Mouse (Mus musculus) limb, embryonic 12.5 days (tissue): ENCODE measurements around the gene Adam33. TPM values are rescaled to one million over a fixed set of nuclear protein-coding genes. Genes with fewer than 3 reads are reported as not detected.
"Not testable (repeated sequence)": the region's sequence is repeated elsewhere in the genome, so short reads cannot be mapped to it uniquely, and the experiment has no call there.

Experiments
- ATAC-seq: fragments of 200-750 bp; cut with Nextera tagmentation; 2 replicates; pipeline ENCODE4 v1.8.0; 2017; ENCODE audit warnings: low read depth, moderate TSS enrichment; ENCODE audit not compliant: insufficient number of reproducible peaks, insufficient read depth, low FRiP score, low TSS enrichment
- H3K27ac ChIP-seq: fragments of 300-500 bp; sonication (generic); 2 replicates; pipeline ENCODE4 v1.5.1; 2016; ENCODE audit warnings: mild to moderate bottlenecking, moderate library complexity
- H3K27me3 ChIP-seq: fragments of 300-500 bp; sonication (generic); 2 replicates; pipeline ENCODE4 v1.6.1; 2016; ENCODE audit warnings: mild to moderate bottlenecking, moderate library complexity
- H3K36me3 ChIP-seq: fragments of 300-500 bp; sonication (generic); 2 replicates; pipeline ENCODE4 v1.6.1; 2016; ENCODE audit warnings: mild to moderate bottlenecking, moderate library complexity
- H3K4me1 ChIP-seq: fragments of 300-500 bp; sonication (generic); replicated peaks from 2 replicates; pipeline ENCODE4 v1.6.1; 2016
- H3K4me2 ChIP-seq: fragments of 300-500 bp; sonication (generic); 2 replicates; pipeline ENCODE4 v1.6.1; 2016; ENCODE audit warnings: mild to moderate bottlenecking, moderate library complexity
- H3K4me3 ChIP-seq: fragments of 300-500 bp; sonication (generic); replicated peaks from 2 replicates; pipeline ENCODE4 v1.5.1; 2016; ENCODE audit warnings: mild to moderate bottlenecking
- H3K9ac ChIP-seq: fragments of 300-500 bp; sonication (generic); replicated peaks from 2 replicates; pipeline ENCODE4 v1.6.1; 2016; ENCODE audit warnings: mild to moderate bottlenecking, moderate library complexity
- H3K9me3 ChIP-seq: fragments of 300-500 bp; sonication (generic); 2 replicates; pipeline ENCODE4 v1.6.1; 2016; ENCODE audit warnings: mild to moderate bottlenecking, moderate library complexity
- WGBS: fragments of 180-500 bp; shearing (Covaris S2); methylation state at CpG from one replicate; pipeline ENCODE4 v1.1.7; 2016; 5-methylcytosine and 5-hydroxymethylcytosine counted together
- polyA plus RNA-seq: library from polyadenylated mRNA; unstranded; fragments of >200 nt; fragmentation: Nextera tagmentation; extraction: Ambion mirVana; gene quantifications from 2 replicates; pipeline ENCODE4 v1.2.1, GENCODE M21; 2016

The Adam33 gene
- polyA plus RNA-seq, 1 experiment from 2014 or later: 5.2 TPM

GRCm38 (mm10) chr2:131040854-131041825 lies 22.5 kb downstream of the Adam33 start:
- Histone ChIP-seq H3K4me2 (peak overlapping the region; percentile 98), H3K9me3 (no peaks in the 10 kb centered on the region), H3K9ac (peak overlapping the region; percentile 75), H3K27me3 (peaks cover 64% of the 10 kb centered on the region), H3K27ac (no peak overlapping the region), H3K4me3 (peak overlapping the region; percentile 69), H3K4me1 (peaks cover 22% of the 10 kb centered on the region), H3K36me3 (no peaks in the 10 kb centered on the region)
- 3% methylated on average over 104 of the region's 115 CpGs for WGBS
- ATAC-seq: 0 out of 2 replicates have a peak, but pooled peaks have one; percentile 35

DNA sequence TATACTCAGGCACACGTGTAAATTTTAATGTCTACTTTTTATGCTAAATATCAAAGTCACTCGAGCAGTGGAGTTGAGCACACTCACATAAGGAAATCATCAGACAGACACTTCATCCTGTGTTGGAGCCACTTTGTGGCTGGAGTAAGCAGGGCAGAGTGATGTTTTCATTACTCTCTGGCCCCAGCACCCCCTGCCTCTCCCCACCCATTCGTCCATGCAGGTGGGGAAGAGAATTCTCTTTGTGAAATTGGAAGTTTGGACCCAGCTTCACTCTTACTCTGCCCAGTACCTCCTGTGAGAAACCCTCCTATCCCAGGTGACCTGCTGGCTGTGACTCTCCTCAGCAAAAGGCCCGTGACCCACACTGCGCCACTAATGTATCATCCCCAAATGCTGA lies 24.9 kb downstream of the Adam33 start:
- no peak overlapping the region for H3K27ac ChIP-seq
- H3K9me3 ChIP-seq: no peaks in the 10 kb centered on the region
- no peak for ATAC-seq
- WGBS: 78% methylated on average over 5 of the region's 5 CpGs
- no peak overlapping the region for H3K4me2 ChIP-seq
- H3K9ac ChIP-seq: no peak overlapping the region
- H3K4me3 ChIP-seq: no peak overlapping the region
- no peaks in the 10 kb centered on the region for H3K36me3 ChIP-seq
- H3K27me3 ChIP-seq: peaks cover 64% of the 10 kb centered on the region
- peaks cover 17% of the 10 kb centered on the region for H3K4me1 ChIP-seq

DNA sequence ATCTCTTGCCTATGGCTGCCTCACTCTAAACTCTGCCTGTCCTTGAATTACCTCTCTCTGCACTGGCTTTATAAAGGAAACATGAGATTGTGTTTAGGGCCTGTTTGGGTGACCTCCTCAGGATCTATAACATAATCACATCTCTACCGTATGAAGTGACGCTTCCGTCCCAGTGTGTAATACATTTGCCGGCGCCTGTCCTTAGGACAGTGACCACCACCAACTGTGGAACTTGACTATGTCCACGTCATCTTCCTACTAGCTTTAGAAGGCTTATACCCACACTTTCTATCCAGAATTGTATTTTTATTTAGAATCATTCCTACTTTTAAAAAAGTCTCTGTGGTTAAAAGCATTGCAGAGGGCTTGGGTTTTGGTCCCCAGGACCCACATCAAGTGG lies 25.4 kb downstream of the Adam33 start:
- H3K9ac ChIP-seq: no peak overlapping the region
- WGBS: 88% methylated on average over 6 of the region's 6 CpGs
- H3K4me3 ChIP-seq: no peak overlapping the region
- no peak for ATAC-seq
- H3K27me3 ChIP-seq: peaks cover 60% of the 10 kb centered on the region
- peaks cover 17% of the 10 kb centered on the region for H3K4me1 ChIP-seq
- no peaks in the 10 kb centered on the region for H3K36me3 ChIP-seq
- H3K4me2 ChIP-seq: no peak overlapping the region
- H3K9me3 ChIP-seq: no peaks in the 10 kb centered on the region
- no peak overlapping the region for H3K27ac ChIP-seq

GRCm38 (mm10) chr2:131037226-131037990 lies 26.2 kb downstream of the Adam33 start:
- ATAC-seq: no peak
- Histone ChIP-seq H3K9me3 (no peaks in the 10 kb centered on the region), H3K9ac (0 out of 2 replicates have a peak overlapping the region, but pooled peaks have one; percentile 24), H3K4me1 (peaks cover 17% of the 10 kb centered on the region), H3K27me3 (peaks cover 52% of the 10 kb centered on the region), H3K27ac (no peak overlapping the region), H3K4me2 (no peak overlapping the region), H3K36me3 (no peaks in the 10 kb centered on the region), H3K4me3 (no peak overlapping the region)
- 59% methylated on average over 17 of the region's 17 CpGs for WGBS

- Histone ChIP-seq H3K36me3 (no peaks in the 10 kb centered on the region), H3K9me3 (no peaks in the 10 kb centered on the region), H3K27ac (no peak overlapping the region), H3K4me2 (no peak overlapping the region), H3K4me3 (no peak overlapping the region), H3K27me3 (peaks cover 46% of the 10 kb centered on the region), H3K9ac (no peak overlapping the region), H3K4me1 (peaks cover 17% of the 10 kb centered on the region)
- no peak for ATAC-seq
Observed at GRCm38 (mm10) chr2:131036757-131037156, 26.9 kb downstream of the Adam33 start.

DNA sequence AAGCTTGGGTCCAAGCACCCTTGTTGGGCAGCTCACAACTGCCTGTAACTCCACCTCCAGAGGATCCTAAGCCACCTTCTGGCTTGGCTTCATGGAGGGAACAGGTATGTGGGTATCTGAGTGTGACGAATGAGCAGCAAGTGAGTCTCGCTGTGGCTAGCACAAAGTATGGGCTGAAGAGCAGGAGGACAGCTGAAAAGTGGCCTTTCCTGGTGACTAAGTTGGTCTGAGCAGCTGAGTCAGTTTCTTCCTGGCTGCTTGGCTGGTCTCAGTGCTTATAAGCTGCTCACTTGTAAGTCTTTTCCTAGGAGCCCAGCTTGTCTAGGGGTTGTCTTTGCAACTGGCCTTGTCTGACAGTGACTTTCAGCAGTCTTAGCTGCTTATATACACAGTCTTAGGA lies 27.3 kb downstream of the Adam33 start:
- H3K4me2 ChIP-seq: no peak overlapping the region
- H3K36me3 ChIP-seq: no peaks in the 10 kb centered on the region
- 94% methylated on average over 2 of the region's 2 CpGs for WGBS
- no peak overlapping the region for H3K27ac ChIP-seq
- H3K4me3 ChIP-seq: no peak overlapping the region
- no peak overlapping the region for H3K9ac ChIP-seq
- no peaks in the 10 kb centered on the region for H3K9me3 ChIP-seq
- H3K27me3 ChIP-seq: peaks cover 42% of the 10 kb centered on the region
- no peak for ATAC-seq
- H3K4me1 ChIP-seq: peaks cover 12% of the 10 kb centered on the region

DNA sequence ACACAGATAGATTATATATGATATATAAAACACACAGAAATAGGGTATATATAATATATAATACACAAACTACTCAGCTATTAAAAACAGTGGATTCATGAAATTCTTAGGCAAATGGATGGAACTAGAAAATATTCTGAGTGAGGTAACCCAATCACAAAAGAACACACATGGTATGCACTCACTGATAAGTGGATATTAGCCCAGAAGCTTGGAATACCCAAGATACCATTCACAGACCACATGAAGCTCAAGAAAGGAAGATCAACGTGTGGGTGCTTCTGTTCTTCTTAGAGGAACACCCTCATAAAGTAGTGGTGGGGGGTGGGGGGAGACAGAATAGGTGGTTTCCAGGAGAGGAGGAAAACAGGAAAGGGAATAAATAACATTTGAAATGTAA lies 32.2 kb downstream of the Adam33 start:
- 51% methylated on average over 1 of the region's 1 CpGs for WGBS

GRCm38 (mm10) chr2:131030998-131031397 lies 32.6 kb downstream of the Adam33 start:
- Histone ChIP-seq H3K4me2 (no peak overlapping the region), H3K4me1 (no peaks in the 10 kb centered on the region), H3K4me3 (no peak overlapping the region), H3K9me3 (no peaks in the 10 kb centered on the region), H3K9ac (no peak overlapping the region), H3K27ac (no peak overlapping the region), H3K27me3 (0 out of 2 replicates have a peak, but pooled peaks cover under 1% of the 10 kb centered on the region), H3K36me3 (peaks cover 13% of the 10 kb centered on the region)
- 80% methylated on average over 1 of the region's 1 CpGs for WGBS
- no peak for ATAC-seq

More for the DNA sequence above, 32.2 kb downstream of the Adam33 start:
- H3K9ac ChIP-seq, H3K36me3 ChIP-seq, H3K4me1 ChIP-seq, H3K27ac ChIP-seq, H3K27me3 ChIP-seq, H3K9me3 ChIP-seq, H3K4me3 ChIP-seq, H3K4me2 ChIP-seq, ATAC-seq: not testable (repeated sequence)

GRCm38 (mm10) chr2:131030561-131030960 lies 33.1 kb downstream of the Adam33 start:
- 94% methylated on average over 2 of the region's 2 CpGs for WGBS
- Histone ChIP-seq H3K4me3 (no peak overlapping the region), H3K27ac (no peak overlapping the region), H3K9me3 (no peaks in the 10 kb centered on the region), H3K9ac (no peak overlapping the region), H3K4me1 (no peaks in the 10 kb centered on the region), H3K27me3 (no peaks in the 10 kb centered on the region), H3K36me3 (peaks cover 17% of the 10 kb centered on the region), H3K4me2 (no peak overlapping the region)
- no peak for ATAC-seq

- ATAC-seq: no peak
- 0 out of 2 replicates have a peak overlapping the region, but pooled peaks have one; percentile 62 for H3K27ac ChIP-seq
- H3K4me1 ChIP-seq: no peaks in the 10 kb centered on the region
- peaks cover 28% of the 10 kb centered on the region for H3K36me3 ChIP-seq
- H3K27me3 ChIP-seq: no peaks in the 10 kb centered on the region
- H3K4me2 ChIP-seq: no peak overlapping the region
- H3K4me3 ChIP-seq: no peak overlapping the region
- H3K9me3 ChIP-seq: no peaks in the 10 kb centered on the region
- H3K9ac ChIP-seq: no peak overlapping the region
- 71% methylated on average over 9 of the region's 9 CpGs for WGBS
Observed at GRCm38 (mm10) chr2:131029065-131029935, 34.3 kb downstream of the Adam33 start.
